Mouse (Mus musculus) testis, adult 2 months (tissue): ENCODE results near the gene Ppif.

Source experiments
- CTCF ChIP-seq: fragments of 200-500 bp; IDR thresholded peaks from 2 replicates; pipeline ENCODE4 v1.5.1; 2012; ENCODE audit warnings: low read depth, mild to moderate bottlenecking, inconsistent platforms, low read length, moderate library complexity; ENCODE audit not compliant: control insufficient read depth, insufficient read depth, insufficient replicate concordance
- POLR2A ChIP-seq: fragments of 200-500 bp; IDR thresholded peaks from 2 replicates; pipeline ENCODE4 v1.6.1; 2012; ENCODE audit warnings: low read depth, mild to moderate bottlenecking, inconsistent platforms, low read length, moderate library complexity; ENCODE audit not compliant: control insufficient read depth

GRCm38 (mm10) chr14:25696356-25696755 is 2.4 kb downstream of the Ppif start:
- TF ChIP-seq POLR2A (no peak), CTCF (no peak)
